Mouse (Mus musculus) stomach, embryonic 16.5 days (tissue): ENCODE measurements around the gene Ppp1r27. TPM values are rescaled to one million over a fixed set of nuclear protein-coding genes. Genes with fewer than 3 reads are reported as not detected.
"Not testable (repeated sequence)": the region's sequence is repeated elsewhere in the genome, so short reads cannot be mapped to it uniquely, and the experiment has no call there.

Experiments used
- ATAC-seq: fragments of 200-750 bp; cut with Nextera tagmentation; 2 replicates; pipeline ENCODE4 v1.8.0; 2017; ENCODE audit warnings: moderate number of reproducible peaks, moderate TSS enrichment; ENCODE audit not compliant: insufficient read depth, low FRiP score
- H3K27ac ChIP-seq: fragments of 300-500 bp; sonication (generic); 2 replicates; pipeline ENCODE4 v1.5.1; 2014; ENCODE audit warnings: low read length
- H3K27me3 ChIP-seq: fragments of 300-500 bp; sonication (generic); 2 replicates; pipeline ENCODE4 v1.6.1; 2014; ENCODE audit warnings: low read length, control low read depth, mixed read lengths; ENCODE audit not compliant: control insufficient read depth, insufficient read depth
- H3K36me3 ChIP-seq: fragments of 300-500 bp; sonication (generic); 2 replicates; pipeline ENCODE4 v1.6.1; 2014; ENCODE audit warnings: low read length; ENCODE audit not compliant: control insufficient read depth, insufficient read depth
- H3K4me1 ChIP-seq: fragments of 300-500 bp; sonication (generic); 2 replicates; pipeline ENCODE4 v1.6.1; 2014; ENCODE audit warnings: low read length, control low read depth, mixed read lengths; ENCODE audit not compliant: control insufficient read depth, insufficient read depth
- H3K4me2 ChIP-seq: fragments of 300-500 bp; sonication (generic); 2 replicates; pipeline ENCODE4 v1.6.1; 2014; ENCODE audit warnings: low read depth, low read length, mixed read lengths
- H3K4me3 ChIP-seq: fragments of 300-500 bp; sonication (generic); replicated peaks from 2 replicates; pipeline ENCODE4 v1.5.1; 2014; ENCODE audit warnings: mild to moderate bottlenecking, low read length
- H3K9ac ChIP-seq: fragments of 300-500 bp; sonication (generic); 2 replicates; pipeline ENCODE4 v1.6.1; 2014; ENCODE audit warnings: low read length
- H3K9me3 ChIP-seq: fragments of 300-500 bp; sonication (generic); replicated peaks from 2 replicates; pipeline ENCODE4 v1.6.1; 2016; ENCODE audit warnings: low read length, control low read depth; ENCODE audit not compliant: control insufficient read depth
- WGBS: fragments of 180-500 bp; shearing (Covaris S2); extraction: QIAGEN DNeasy Blood & Tissue Kit; methylation state at CpG from one replicate; pipeline ENCODE4 v1.1.7; 2014; 5-methylcytosine and 5-hydroxymethylcytosine counted together
- polyA plus RNA-seq: library from polyadenylated mRNA; unstranded; fragments of >200 nt; fragmentation: Nextera tagmentation; extraction: Ambion mirVana; gene quantifications from 2 replicates; pipeline ENCODE4 v1.2.1, GENCODE M21; 2015

The Ppp1r27 gene
- polyA plus RNA-seq, 1 experiment from 2014 or later, result 2.9 TPM

DNA sequence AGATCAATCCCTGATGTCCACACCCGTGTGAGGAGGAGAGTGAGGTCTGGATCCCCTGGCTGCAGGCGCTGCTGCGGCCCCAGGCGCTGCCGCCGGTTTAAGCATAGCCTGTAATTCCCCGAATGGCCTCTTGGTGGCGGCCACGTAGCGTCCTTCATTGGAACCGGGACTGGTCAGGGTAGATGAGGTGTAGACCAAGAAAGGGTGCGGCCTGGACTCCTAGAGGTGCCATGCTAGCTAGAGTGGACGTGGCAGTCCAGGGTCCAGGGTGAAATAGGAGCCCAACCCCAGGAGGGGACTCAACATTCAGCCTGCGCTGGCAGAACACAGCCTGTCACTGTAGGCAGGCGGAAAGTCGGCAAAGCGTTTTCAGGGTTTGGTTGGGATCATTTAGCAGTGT lies 35.3 kb downstream of the Ppp1r27 start:
- Histone ChIP-seq H3K4me2 (no peak overlapping the region), H3K9ac (peak overlapping the region; percentile 27)
- WGBS, result 20% methylated on average over 17 of the region's 17 CpGs

DNA sequence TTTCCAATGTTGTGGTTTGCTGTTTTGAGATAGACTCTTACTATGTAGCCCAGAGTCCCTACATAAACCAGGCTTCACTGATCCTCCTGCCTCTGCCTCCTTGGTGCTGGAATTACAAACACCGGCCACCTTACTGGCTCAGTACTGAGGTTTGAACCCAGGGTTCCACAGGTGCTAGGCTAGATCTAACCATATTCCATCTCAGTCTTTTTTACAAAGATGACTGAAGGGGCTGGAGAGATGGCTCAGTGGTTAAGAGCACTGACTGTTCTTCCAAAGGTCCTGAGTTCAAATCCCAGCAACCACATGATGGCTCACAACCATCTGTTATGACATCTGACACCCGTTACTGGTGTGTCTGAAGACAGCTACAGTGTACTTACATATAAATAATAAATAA lies 36.7 kb downstream of the Ppp1r27 start:
- not testable (repeated sequence) for H3K36me3 ChIP-seq, H3K9ac ChIP-seq, H3K4me2 ChIP-seq, H3K27ac ChIP-seq, H3K27me3 ChIP-seq, H3K4me3 ChIP-seq, ATAC-seq, H3K9me3 ChIP-seq
- WGBS, result 90% methylated on average over 2 of the region's 2 CpGs
- peaks cover 18% of the 10 kb centered on the region for H3K4me1 ChIP-seq

More for the DNA sequence above, 35.3 kb downstream of the Ppp1r27 start:
- no peaks in the 10 kb centered on the region for H3K9me3 ChIP-seq
- no peak overlapping the region for H3K27ac ChIP-seq
- H3K4me1 ChIP-seq, result peaks cover 11% of the 10 kb centered on the region
- no peaks in the 10 kb centered on the region for H3K27me3 ChIP-seq
- no peaks in the 10 kb centered on the region for H3K36me3 ChIP-seq
- ATAC-seq, result peak; percentile 75
- no peak overlapping the region for H3K4me3 ChIP-seq

DNA sequence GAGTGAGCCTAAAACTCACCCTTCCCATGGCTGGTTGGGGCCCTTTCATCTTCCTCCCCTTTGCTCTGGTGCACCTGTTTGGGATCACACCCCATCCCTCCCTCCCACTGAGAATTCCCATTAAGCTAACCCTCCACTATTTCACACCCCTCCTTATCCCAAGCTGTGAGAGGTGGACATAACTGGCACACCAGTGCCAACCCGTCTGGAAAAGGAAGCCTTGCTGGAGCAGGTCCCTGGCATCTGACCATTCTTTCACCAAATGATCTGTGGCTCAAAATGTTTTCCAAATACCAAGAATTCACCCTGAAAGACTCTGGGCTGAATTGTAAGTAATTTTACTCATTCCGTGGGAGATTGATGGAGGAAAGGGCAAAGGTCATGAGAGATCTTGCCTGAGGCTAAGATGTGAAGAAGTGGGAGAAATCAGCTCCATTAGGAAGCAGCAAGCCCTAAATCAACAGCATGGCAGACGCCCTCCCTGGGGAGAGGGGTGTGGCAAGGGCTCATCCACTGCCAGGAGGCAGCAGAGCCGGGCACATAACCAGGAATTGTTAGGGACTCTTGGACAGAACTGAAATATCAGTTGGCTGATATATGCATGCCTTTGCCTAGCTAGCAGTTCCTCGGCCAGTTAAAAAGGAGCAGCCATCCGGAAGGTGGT lies 38.0 kb downstream of the Ppp1r27 start:
- H3K36me3 ChIP-seq, result no peaks in the 10 kb centered on the region
- no peak overlapping the region for H3K27ac ChIP-seq
- peaks cover 12% of the 10 kb centered on the region; the same call in 1 of the 2 replicates for H3K4me1 ChIP-seq
- H3K9ac ChIP-seq, result no peak overlapping the region
- WGBS, result 28% methylated on average over 6 of the region's 6 CpGs
- no peak overlapping the region for H3K4me3 ChIP-seq
- H3K27me3 ChIP-seq, result no peaks in the 10 kb centered on the region
- H3K4me2 ChIP-seq, result no peak overlapping the region
- H3K9me3 ChIP-seq, result no peaks in the 10 kb centered on the region
- no peak for ATAC-seq

DNA sequence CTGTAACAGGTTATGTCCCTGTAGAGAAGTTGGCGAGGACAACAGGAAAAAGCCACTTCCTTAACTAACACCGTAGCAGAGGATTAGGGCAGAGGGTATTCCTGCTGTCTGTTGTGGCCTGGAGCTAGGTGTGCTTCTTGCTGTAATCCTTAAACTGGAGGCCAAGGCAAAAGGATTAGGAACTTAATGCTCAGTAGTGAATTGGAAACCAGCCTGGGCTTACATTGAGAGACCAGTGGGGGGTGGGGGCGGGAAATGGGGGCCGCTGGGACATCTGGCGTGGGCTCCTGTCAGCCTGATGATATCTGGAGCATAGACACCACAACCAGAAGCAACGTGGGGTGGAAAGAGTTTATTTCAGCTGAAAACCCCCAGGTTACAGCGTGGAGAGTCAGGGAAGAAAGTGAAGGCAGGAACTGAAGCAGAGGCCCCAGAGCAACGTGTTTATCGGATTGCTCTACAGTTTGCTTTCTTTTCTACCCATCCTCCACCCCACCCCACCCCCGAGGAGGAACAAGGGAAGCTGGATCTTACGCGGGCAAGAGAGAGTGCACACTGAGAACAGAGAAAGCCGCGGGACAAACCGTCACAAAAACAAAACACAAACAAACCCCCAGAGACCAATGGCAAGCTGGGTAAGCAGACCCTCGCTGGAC lies 40.4 kb downstream of the Ppp1r27 start:
- 6% methylated on average over 16 of the region's 16 CpGs for WGBS
- Histone ChIP-seq H3K27me3 (no peaks in the 10 kb centered on the region), H3K4me2 (peak overlapping the region; percentile 52), H3K4me1 (peaks cover 9% of the 10 kb centered on the region; the same call in 1 of the 2 replicates), H3K36me3 (no peaks in the 10 kb centered on the region), H3K4me3 (peak overlapping the region; percentile 24), H3K9ac (peak overlapping the region; percentile 71), H3K9me3 (no peaks in the 10 kb centered on the region), H3K27ac (peak overlapping the region; percentile 83)
- ATAC-seq, result no peak

DNA sequence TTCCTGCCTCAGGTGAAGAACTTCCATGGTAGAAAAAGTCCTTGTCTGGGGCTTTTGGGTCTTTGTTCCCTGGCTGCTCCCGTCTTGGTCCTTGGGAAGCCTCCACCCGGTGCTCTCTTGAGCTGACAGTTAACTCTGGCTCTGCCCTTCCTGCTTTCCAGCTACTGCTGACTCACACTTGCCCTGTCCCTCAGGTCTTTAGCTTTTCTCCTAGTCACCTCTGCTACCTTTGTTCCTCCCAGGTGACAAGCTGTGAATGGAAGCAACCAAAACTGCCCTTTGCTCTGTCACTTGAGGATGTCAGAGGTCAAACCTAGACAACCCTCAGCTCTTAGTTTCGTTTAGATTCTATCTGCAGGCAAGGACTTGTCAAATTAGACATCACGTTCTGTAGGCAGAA lies 41.0 kb downstream of the Ppp1r27 start:
- Histone ChIP-seq H3K4me3 (0 out of 2 replicates have a peak overlapping the region, but pooled peaks have one; percentile 24), H3K27ac (peak overlapping the region; percentile 83), H3K36me3 (no peaks in the 10 kb centered on the region), H3K9me3 (no peaks in the 10 kb centered on the region), H3K4me1 (peaks cover 9% of the 10 kb centered on the region; the same call in 1 of the 2 replicates), H3K4me2 (peak overlapping the region; percentile 52), H3K9ac (peak overlapping the region; percentile 71; the same call in 1 of the 2 replicates), H3K27me3 (no peaks in the 10 kb centered on the region)
- 36% methylated on average over 4 of the region's 4 CpGs for WGBS
- ATAC-seq, result no peak

DNA sequence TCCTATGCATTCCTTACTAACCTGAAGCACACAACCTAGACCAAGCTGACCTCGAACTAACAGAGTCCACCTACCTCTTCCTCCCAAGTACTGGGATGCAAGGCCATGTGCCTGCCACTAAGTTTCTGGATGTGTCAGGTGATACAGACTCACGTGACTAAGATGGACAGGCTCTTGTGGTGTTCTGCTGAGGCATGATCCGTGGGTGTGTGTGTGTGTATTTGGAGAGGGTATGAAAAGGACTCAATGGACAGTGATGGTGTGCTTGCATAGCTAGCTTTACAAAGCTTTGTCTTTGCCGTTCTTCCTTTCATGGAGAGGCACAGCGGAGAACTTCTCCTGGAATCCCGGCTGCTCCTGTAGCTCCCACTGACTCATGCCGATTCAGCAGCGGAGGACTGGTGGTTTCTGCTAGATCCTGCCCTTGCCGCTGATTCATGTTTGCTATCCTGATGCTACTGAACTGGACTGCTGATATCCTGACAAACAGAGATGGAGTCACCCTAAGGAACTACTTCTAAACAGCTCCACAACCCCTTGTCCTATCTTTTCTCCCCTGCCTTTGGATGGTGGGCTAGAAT lies 42.6 kb downstream of the Ppp1r27 start:
- Histone ChIP-seq H3K9ac (no peak overlapping the region), H3K27me3 (no peaks in the 10 kb centered on the region), H3K4me1 (peaks cover 9% of the 10 kb centered on the region; the same call in 1 of the 2 replicates), H3K4me3 (no peak overlapping the region), H3K36me3 (no peaks in the 10 kb centered on the region), H3K4me2 (no peak overlapping the region), H3K27ac (peak overlapping the region; percentile 89), H3K9me3 (no peaks in the 10 kb centered on the region)
- WGBS, result 65% methylated on average over 9 of the region's 9 CpGs
- no peak for ATAC-seq

DNA sequence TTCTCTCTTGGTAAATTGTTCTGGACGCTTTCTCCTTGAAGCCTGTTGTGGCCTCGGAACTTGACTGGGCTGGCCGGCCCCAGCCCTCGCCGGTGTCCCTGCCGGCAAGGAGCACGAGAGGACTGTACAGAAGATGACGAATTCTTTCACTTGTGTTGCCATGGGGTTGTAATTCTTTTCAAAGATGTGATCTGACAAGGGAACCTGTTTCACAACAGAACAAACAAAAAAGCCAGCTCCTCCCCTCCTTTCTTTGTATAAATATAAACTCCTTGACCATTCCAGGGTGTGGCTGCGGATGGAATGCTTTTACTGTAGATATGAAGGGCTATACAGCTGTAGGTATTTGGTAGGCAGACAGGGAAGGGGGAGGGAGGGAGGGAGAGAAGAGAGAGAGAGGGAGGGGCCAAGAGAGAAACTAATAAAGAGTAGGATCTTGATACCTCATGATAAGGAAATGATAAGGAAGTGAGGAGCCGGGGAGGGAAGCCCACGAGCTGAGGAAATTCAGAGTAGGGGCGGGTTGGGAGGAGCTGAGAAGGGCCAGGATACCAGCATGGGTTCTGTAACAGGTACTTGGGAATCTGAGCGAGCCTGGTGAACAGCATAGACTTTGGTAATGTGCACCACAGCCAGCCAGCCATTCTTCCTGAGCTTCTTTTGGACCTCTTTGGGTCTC lies 43.2 kb downstream of the Ppp1r27 start:
- Histone ChIP-seq H3K27ac (peak overlapping the region; percentile 91), H3K9ac (no peak overlapping the region), H3K4me3 (no peak overlapping the region), H3K9me3 (no peaks in the 10 kb centered on the region), H3K4me2 (no peak overlapping the region), H3K4me1 (peaks cover 9% of the 10 kb centered on the region; the same call in 1 of the 2 replicates), H3K27me3 (no peaks in the 10 kb centered on the region), H3K36me3 (no peaks in the 10 kb centered on the region)
- 57% methylated on average over 13 of the region's 13 CpGs for WGBS
- ATAC-seq, result peak; percentile 85

DNA sequence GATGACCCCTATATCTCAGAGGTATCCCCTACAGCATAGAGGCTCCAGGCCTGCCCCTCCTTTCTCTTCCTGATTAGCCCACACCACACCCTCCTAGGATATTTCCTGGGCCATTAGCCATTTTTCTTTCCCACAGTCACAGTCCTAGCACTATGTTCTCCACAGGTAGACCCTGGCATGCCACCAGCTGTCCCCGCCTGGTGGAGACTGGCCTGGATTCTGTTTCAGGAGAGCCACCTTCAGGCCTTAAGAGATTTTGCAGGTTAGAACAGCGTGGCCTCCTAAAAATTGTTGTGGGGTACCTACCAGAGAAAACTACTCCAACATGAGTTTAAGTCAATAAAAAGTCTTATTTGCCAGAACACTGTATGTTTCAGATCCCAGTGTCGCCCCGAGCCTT lies 44.0 kb downstream of the Ppp1r27 start:
- Histone ChIP-seq H3K9ac (no peak overlapping the region), H3K27me3 (no peaks in the 10 kb centered on the region), H3K27ac (peak overlapping the region; percentile 91), H3K36me3 (no peaks in the 10 kb centered on the region), H3K9me3 (no peaks in the 10 kb centered on the region), H3K4me3 (no peak overlapping the region), H3K4me2 (no peak overlapping the region), H3K4me1 (peaks cover 9% of the 10 kb centered on the region; the same call in 1 of the 2 replicates)
- peak; percentile 54; the same call in 1 of the 2 replicates for ATAC-seq
- WGBS, result 47% methylated on average over 4 of the region's 4 CpGs
